Mouse (Mus musculus) testis, postnatal 10 days (tissue): ENCODE measurements at regions not wholly inside any gene's neighbourhood (a gene's known extent, or its start where the extent isn't known, plus 50 kb on each side); places are given as distances from the start of the nearest gene placed in this dataset.

Source experiments
- DNase-seq: peaks from one replicate; pipeline ENCODE4 v3.0.0; 2021; ENCODE audit warnings: low spot score

GRCm38 (mm10) chr13:97451276-97451675, 210.4 kb downstream of the Enc1 start:
- DNase-seq: no peak

GRCm38 (mm10) chr13:97448123-97448522, 207.2 kb downstream of the Enc1 start:
- no peak for DNase-seq

- DNase-seq: no peak
Observed at GRCm38 (mm10) chr13:97443731-97444428, 203.0 kb downstream of the Enc1 start.

GRCm38 (mm10) chr13:97442806-97443205, 201.9 kb downstream of the Enc1 start:
- no peak for DNase-seq

- DNase-seq: no peak
Observed at GRCm38 (mm10) chr13:97442283-97442682, 201.4 kb downstream of the Enc1 start.

GRCm38 (mm10) chr13:97441803-97442202, 200.9 kb downstream of the Enc1 start:
- no peak for DNase-seq

GRCm38 (mm10) chr13:97439216-97439979, 198.5 kb downstream of the Enc1 start:
- DNase-seq: peak; percentile 53

GRCm38 (mm10) chr13:97438692-97439091, 197.8 kb downstream of the Enc1 start:
- peak; percentile 63 for DNase-seq

GRCm38 (mm10) chr13:97438277-97438676, 197.4 kb downstream of the Enc1 start:
- DNase-seq: no peak

GRCm38 (mm10) chr13:97436719-97437350, 195.9 kb downstream of the Enc1 start:
- DNase-seq: peak; percentile 56

- DNase-seq: peak; percentile 87
Observed at GRCm38 (mm10) chr13:97435865-97436718, 195.2 kb downstream of the Enc1 start.

GRCm38 (mm10) chr13:97434961-97435864, 194.3 kb downstream of the Enc1 start:
- peak; percentile 53 for DNase-seq

GRCm38 (mm10) chr13:97434167-97434566, 193.3 kb downstream of the Enc1 start:
- no peak for DNase-seq

GRCm38 (mm10) chr13:97432627-97433026, 191.7 kb downstream of the Enc1 start:
- no peak for DNase-seq

GRCm38 (mm10) chr13:97430885-97431284, 190.0 kb downstream of the Enc1 start:
- no peak for DNase-seq

GRCm38 (mm10) chr13:97428163-97428562, 187.3 kb downstream of the Enc1 start:
- peak; percentile 13 for DNase-seq

GRCm38 (mm10) chr13:97427537-97427936, 186.6 kb downstream of the Enc1 start:
- peak; percentile 29 for DNase-seq

- DNase-seq: no peak
Observed at GRCm38 (mm10) chr13:97425731-97426130, 184.8 kb downstream of the Enc1 start.

- DNase-seq: no peak
Observed at GRCm38 (mm10) chr13:97423911-97424310, 183.0 kb downstream of the Enc1 start.

- DNase-seq: no peak
Observed at GRCm38 (mm10) chr13:97423298-97423817, 182.5 kb downstream of the Enc1 start.

GRCm38 (mm10) chr13:97422897-97423296, 182.0 kb downstream of the Enc1 start:
- DNase-seq: no peak
